Mouse (Mus musculus) Muller cell, postnatal 12 days (primary cell): ENCODE results near the gene Hoxc8.

Experiments used
- DNase-seq: peaks from one replicate; pipeline ENCODE4 v3.0.0-alpha.2; 2015; ENCODE audit errors: inconsistent ontology term

Hoxc8 gene

GRCm38 (mm10) chr15:102990461-102991397 lies at the start of gene Hoxc8:
Hoxc8 (plus strand) TSS chr15:102990607.
- DNase-seq: no peak

- peak; percentile 24 for DNase-seq
These were observed 47.5 kb upstream of the Hoxc8 start for GRCm38 (mm10) chr15:102942739-102943467.

- DNase-seq: no peak
These were observed 47.0 kb upstream of the Hoxc8 start for GRCm38 (mm10) chr15:102943468-102943813.

- DNase-seq: no peak
These were observed 45.0 kb upstream of the Hoxc8 start for GRCm38 (mm10) chr15:102945185-102946077.

GRCm38 (mm10) chr15:102947276-102947675 lies 43.1 kb upstream of the Hoxc8 start:
- no peak for DNase-seq

GRCm38 (mm10) chr15:102948842-102949241 lies 41.6 kb upstream of the Hoxc8 start:
- DNase-seq: no peak

GRCm38 (mm10) chr15:102949696-102950095 lies 40.7 kb upstream of the Hoxc8 start:
- no peak for DNase-seq

GRCm38 (mm10) chr15:102950877-102951276 lies 39.5 kb upstream of the Hoxc8 start:
- DNase-seq: no peak

- no peak for DNase-seq
These were observed 36.8 kb upstream of the Hoxc8 start for GRCm38 (mm10) chr15:102953561-102953960.

GRCm38 (mm10) chr15:102954192-102955006 lies 36.0 kb upstream of the Hoxc8 start, which contains the start of gene Hoxc11:
Hoxc11 (plus strand) TSS chr15:102954427.
- no peak for DNase-seq

GRCm38 (mm10) chr15:102955007-102955382 lies 35.4 kb upstream of the Hoxc8 start:
- DNase-seq: no peak

- no peak for DNase-seq
These were observed 34.4 kb upstream of the Hoxc8 start for GRCm38 (mm10) chr15:102955833-102956640.

GRCm38 (mm10) chr15:102956906-102957305 lies 33.5 kb upstream of the Hoxc8 start:
- DNase-seq: no peak

- no peak for DNase-seq
These were observed 30.7 kb upstream of the Hoxc8 start for GRCm38 (mm10) chr15:102959663-102960191.

GRCm38 (mm10) chr15:102961728-102962127 lies 28.7 kb upstream of the Hoxc8 start:
- no peak for DNase-seq

GRCm38 (mm10) chr15:102962492-102962891 lies 27.9 kb upstream of the Hoxc8 start:
- no peak for DNase-seq

- no peak for DNase-seq
These were observed 27.1 kb upstream of the Hoxc8 start for GRCm38 (mm10) chr15:102963259-102963658.

- DNase-seq: peak; percentile 48
These were observed 26.5 kb upstream of the Hoxc8 start for GRCm38 (mm10) chr15:102963671-102964640.
